Comparison of ENCODE assay signal across 22 mouse cellular contexts in genomic region chr2:28298738-28299137, GRCm38 (mm10).
DNase-seq lines count a peak whose midpoint lies in the region; ATAC-seq and TF ChIP-seq lines count a peak whose summit lies in the region.
"Had no signal": no experiment of that assay in that cellular context is flagged by ENCODE, and none has a peak within 500 bp of the region (broad histone marks: within the 10 kb centered on the region; RNA-seq: fewer than 3 reads in every experiment).

No protein-coding gene starts in this region.

- ATAC-seq in hindbrain, embryonic 12.5 days (ENCODE audit: low FRiP score): no peak
- ATAC-seq in hindbrain, embryonic 13.5 days (ENCODE audit: low FRiP score): no peak
- 0 out of 2 replicates have a peak, but pooled peaks have one; percentile 56 for ATAC-seq in embryonic facial prominence, embryonic 15.5 days (ENCODE audit: insufficient number of reproducible peaks, low FRiP score, low TSS enrichment, low read depth)
- ATAC-seq in limb, embryonic 15.5 days (ENCODE audit: insufficient number of reproducible peaks, low FRiP score, low TSS enrichment, low read depth): no peak
- ATAC-seq: forebrain, embryonic 14.5 days; hindbrain, postnatal 0 days; intestine, postnatal 0 days had no signal

- no peak overlapping the region for H3K4me3 ChIP-seq in hindbrain, embryonic 12.5 days
- H3K4me3 ChIP-seq in hindbrain, embryonic 13.5 days: no peak overlapping the region
- H3K4me3 ChIP-seq in cortical plate, adult 2 months (ENCODE audit: insufficient read depth, low read length): no peak overlapping the region
- no peak overlapping the region for H3K4me3 ChIP-seq in embryonic facial prominence, embryonic 15.5 days (replicated peaks)
- no peak overlapping the region for H3K4me3 ChIP-seq in limb, embryonic 15.5 days
- H3K4me3 ChIP-seq: gastrocnemius, adult 2 months; heart, embryonic 13.5 days; kidney, embryonic 15.5 days; liver, embryonic 13.5 days; midbrain, embryonic 12.5 days; neural tube, embryonic 13.5 days had no signal

- no peak overlapping the region for H3K9ac ChIP-seq in hindbrain, embryonic 12.5 days
- no peak overlapping the region for H3K9ac ChIP-seq in hindbrain, embryonic 13.5 days
- H3K9ac ChIP-seq in embryonic facial prominence, embryonic 15.5 days: no peak overlapping the region
- H3K9ac ChIP-seq in limb, embryonic 15.5 days: no peak overlapping the region
- H3K9ac ChIP-seq: heart, embryonic 13.5 days; kidney, embryonic 15.5 days; liver, embryonic 13.5 days; lung, embryonic 14.5 days; midbrain, embryonic 12.5 days; neural tube, embryonic 13.5 days had no signal

- TF ChIP-seq CTCF in cortical plate, adult 2 months (IDR thresholded peaks at IDR 0.05; ENCODE audit: extremely low read depth, insufficient read depth, low read length): no peak

- WGBS in hindbrain, embryonic 12.5 days: 63% methylated on average over 6 of the region's 6 CpGs
- 52% methylated on average over 6 of the region's 6 CpGs for WGBS in hindbrain, embryonic 13.5 days
- 17% methylated on average over 6 of the region's 6 CpGs for WGBS in embryonic facial prominence, embryonic 15.5 days
- WGBS in limb, embryonic 15.5 days: 16% methylated on average over 6 of the region's 6 CpGs

- H3K27me3 ChIP-seq in hindbrain, embryonic 12.5 days: peaks cover 2% of the 10 kb centered on the region; the same call in 1 of the 2 replicates
- H3K27me3 ChIP-seq in hindbrain, embryonic 13.5 days: peaks cover 4% of the 10 kb centered on the region; the same call in 1 of the 2 replicates
- H3K27me3 ChIP-seq in embryonic facial prominence, embryonic 15.5 days: no peaks in the 10 kb centered on the region
- no peaks in the 10 kb centered on the region for H3K27me3 ChIP-seq in limb, embryonic 15.5 days
- H3K27me3 ChIP-seq: liver, embryonic 13.5 days; neural tube, embryonic 13.5 days had no signal

- TF ChIP-seq POLR2A in cortical plate, adult 2 months (IDR thresholded peaks at IDR 0.05; ENCODE audit: extremely low read depth, insufficient read depth, low read length): peak; percentile 64; the same call in 1 of the 2 replicates

- H3K9me3 ChIP-seq in hindbrain, embryonic 12.5 days (replicated peaks): no peaks in the 10 kb centered on the region
- no peaks in the 10 kb centered on the region for H3K9me3 ChIP-seq in hindbrain, embryonic 13.5 days
- no peaks in the 10 kb centered on the region for H3K9me3 ChIP-seq in embryonic facial prominence, embryonic 15.5 days (replicated peaks)
- H3K9me3 ChIP-seq in limb, embryonic 15.5 days: no peaks in the 10 kb centered on the region
- H3K9me3 ChIP-seq: heart, embryonic 13.5 days; kidney, embryonic 15.5 days; liver, embryonic 13.5 days; midbrain, embryonic 12.5 days; neural tube, embryonic 13.5 days had no signal

- no peaks in the 10 kb centered on the region for H3K36me3 ChIP-seq in hindbrain, embryonic 12.5 days
- no peaks in the 10 kb centered on the region for H3K36me3 ChIP-seq in hindbrain, embryonic 13.5 days
- no peaks in the 10 kb centered on the region for H3K36me3 ChIP-seq in embryonic facial prominence, embryonic 15.5 days
- H3K36me3 ChIP-seq in limb, embryonic 15.5 days: no peaks in the 10 kb centered on the region
- H3K36me3 ChIP-seq: heart, embryonic 13.5 days; kidney, embryonic 15.5 days; liver, embryonic 13.5 days; midbrain, embryonic 12.5 days; neural tube, embryonic 13.5 days had no signal

- no peak for DNase-seq in spleen, postnatal 36 days (ENCODE audit: low spot score in 2 of 2)
- no peak for DNase-seq in ovary, postnatal 14 days (ENCODE audit: low spot score)
- DNase-seq: B cell, adult 2 months; cerebellum, adult 9-10 months; gastrocnemius, adult 2 months; kidney, postnatal 4 days; liver, embryonic 13.5 days; lung, embryonic 14.5 days; thymus, adult 2 months had no signal

- peaks cover 24% of the 10 kb centered on the region for H3K4me1 ChIP-seq in hindbrain, embryonic 12.5 days
- peaks cover 39% of the 10 kb centered on the region for H3K4me1 ChIP-seq in hindbrain, embryonic 13.5 days (replicated peaks)
- peaks cover 12% of the 10 kb centered on the region; the same call in 1 of the 2 replicates for H3K4me1 ChIP-seq in cortical plate, adult 2 months (ENCODE audit: control insufficient read depth, insufficient read depth, low read length)
- peaks cover 37% of the 10 kb centered on the region for H3K4me1 ChIP-seq in embryonic facial prominence, embryonic 15.5 days
- peaks cover 37% of the 10 kb centered on the region for H3K4me1 ChIP-seq in limb, embryonic 15.5 days
- H3K4me1 ChIP-seq: heart, embryonic 13.5 days; liver, embryonic 13.5 days had no signal

- H3K27ac ChIP-seq in hindbrain, embryonic 12.5 days: 0 out of 2 replicates have a peak overlapping the region, but pooled peaks have one; percentile 12
- no peak overlapping the region for H3K27ac ChIP-seq in hindbrain, embryonic 13.5 days
- peak overlapping the region; percentile 26 for H3K27ac ChIP-seq in cortical plate, adult 2 months (ENCODE audit: insufficient read depth, low read length)
- H3K27ac ChIP-seq in embryonic facial prominence, embryonic 15.5 days (replicated peaks): peak overlapping the region; percentile 74
- H3K27ac ChIP-seq in limb, embryonic 15.5 days: peak overlapping the region; percentile 22
- H3K27ac ChIP-seq: gastrocnemius, adult 2 months; heart, embryonic 13.5 days; hindbrain, postnatal 0 days; kidney, embryonic 15.5 days; liver, embryonic 13.5 days; macrophage; midbrain, embryonic 12.5 days; neural tube, embryonic 13.5 days had no signal

- H3K4me2 ChIP-seq in hindbrain, embryonic 12.5 days (replicated peaks): no peak overlapping the region
- H3K4me2 ChIP-seq in hindbrain, embryonic 13.5 days: no peak overlapping the region
- no peak overlapping the region for H3K4me2 ChIP-seq in embryonic facial prominence, embryonic 15.5 days (replicated peaks)
- no peak overlapping the region for H3K4me2 ChIP-seq in limb, embryonic 15.5 days
- H3K4me2 ChIP-seq: heart, embryonic 13.5 days; kidney, embryonic 15.5 days; liver, embryonic 13.5 days; lung, embryonic 14.5 days; midbrain, embryonic 12.5 days; neural tube, embryonic 13.5 days had no signal
